Mouse (Mus musculus) erythroblast, adult 5-6 weeks (primary cell): ENCODE measurements around the gene Msh4. TPM values are rescaled to one million over a fixed set of nuclear protein-coding genes. Genes with fewer than 3 reads are reported as not detected.

Source experiments
- ATAC-seq: replicated peaks from 2 replicates; pipeline ENCODE4 v1.8.0; 2016; ENCODE audit warnings: moderate number of reproducible peaks, mild to moderate bottlenecking, moderate TSS enrichment, inconsistent platforms; ENCODE audit not compliant: poor library complexity, low FRiP score, severe bottlenecking
- total RNA-seq, 2 experiments: library from RNA; stranded (forward) in 1 of 2; stranded (reverse) in 1 of 2; fragments of 150-400 nt in 1 of 2; fragments of 200-764, 138-1000 nt in 1 of 2; gene quantifications; 2 replicates each; pipeline versions ENCODE4 v1.2.3 to v1.2.4; 2015 to 2017; ENCODE audit warnings: low replicate concordance in 2 of 2

The Msh4 gene
- total RNA-seq (2015; ENCODE audit: low replicate concordance) (1.7 TPM in 1 of 2 replicates, not detected in the other), total RNA-seq (2017; ENCODE audit: low replicate concordance) (1.4 TPM in 1 of 2 replicates, not detected in the other)

GRCm38 (mm10) chr3:153906136-153906871, at the start of gene Msh4:
Gene Msh4, minus strand, starts transcription at chr3:153906138.
- ATAC-seq, result no peak

- no peak for ATAC-seq
These were observed 42.2 kb upstream of the Msh4 start for GRCm38 (mm10) chr3:153948176-153948575.

- no peak for ATAC-seq
These were observed 41.3 kb upstream of the Msh4 start for GRCm38 (mm10) chr3:153947271-153947670.

GRCm38 (mm10) chr3:153944335-153944990, 38.5 kb upstream of the Msh4 start, which contains the start of gene Acadm:
Gene Acadm, minus strand, starts transcription at chr3:153944632.
- ATAC-seq, result peak; percentile 91

- peak; percentile 34 for ATAC-seq
These were observed 38.0 kb upstream of the Msh4 start for GRCm38 (mm10) chr3:153943901-153944334.

- no peak for ATAC-seq
These were observed 37.2 kb upstream of the Msh4 start for GRCm38 (mm10) chr3:153943003-153943640.

GRCm38 (mm10) chr3:153941613-153942012, 35.7 kb upstream of the Msh4 start:
- no peak for ATAC-seq

GRCm38 (mm10) chr3:153940486-153940885, 34.5 kb upstream of the Msh4 start:
- no peak for ATAC-seq

GRCm38 (mm10) chr3:153940021-153940420, 34.1 kb upstream of the Msh4 start:
- ATAC-seq, result no peak

- ATAC-seq, result no peak
These were observed 31.3 kb upstream of the Msh4 start for GRCm38 (mm10) chr3:153937116-153937810.

GRCm38 (mm10) chr3:153935878-153936277, 29.9 kb upstream of the Msh4 start:
- no peak for ATAC-seq

GRCm38 (mm10) chr3:153932461-153932860, 26.5 kb upstream of the Msh4 start:
- no peak for ATAC-seq

- peak; percentile 56 for ATAC-seq
These were observed 23.6 kb upstream of the Msh4 start for GRCm38 (mm10) chr3:153929526-153929925.

GRCm38 (mm10) chr3:153926333-153926732, 20.4 kb upstream of the Msh4 start:
- no peak for ATAC-seq

- peak; percentile 47; the same call in 1 of the 2 replicates for ATAC-seq
These were observed 15.4 kb upstream of the Msh4 start for GRCm38 (mm10) chr3:153921147-153921910.

- ATAC-seq, result no peak
These were observed 11.3 kb upstream of the Msh4 start for GRCm38 (mm10) chr3:153917200-153917599.

GRCm38 (mm10) chr3:153913510-153914243, 7.7 kb upstream of the Msh4 start:
- ATAC-seq, result 0 out of 2 replicates have a peak, but pooled peaks have one; percentile 19
